Mouse (Mus musculus) megakaryocyte, adult 5-6 weeks (primary cell): Measurements from ENCODE around the gene Wipf3. TPM values are rescaled to one million over a fixed set of nuclear protein-coding genes. Genes with fewer than 3 reads are reported as not detected.

Experiments
- ATAC-seq: 2 replicates; pipeline ENCODE4 v1.8.0; 2016; ENCODE audit warnings: mild to moderate bottlenecking, inconsistent platforms; ENCODE audit not compliant: poor library complexity, severe bottlenecking
- total RNA-seq, 2 experiments: library from RNA; stranded (forward) in 1 of 2; stranded (reverse) in 1 of 2; fragments of 153-499, 151-499 nt in 1 of 2; fragments of 221-1000, 200-1000 nt in 1 of 2; gene quantifications; 2 replicates each; pipeline versions ENCODE4 v1.2.3 to v1.2.4; 2015 to 2017

Gene Wipf3
- total RNA-seq, 2 experiments from 2014 or later = 0.04 TPM; not detected in 1

GRCm38 (mm10) chr6:54516512-54517134 lies 87.2 kb downstream of the Wipf3 start:
- ATAC-seq = no peak

DNA sequence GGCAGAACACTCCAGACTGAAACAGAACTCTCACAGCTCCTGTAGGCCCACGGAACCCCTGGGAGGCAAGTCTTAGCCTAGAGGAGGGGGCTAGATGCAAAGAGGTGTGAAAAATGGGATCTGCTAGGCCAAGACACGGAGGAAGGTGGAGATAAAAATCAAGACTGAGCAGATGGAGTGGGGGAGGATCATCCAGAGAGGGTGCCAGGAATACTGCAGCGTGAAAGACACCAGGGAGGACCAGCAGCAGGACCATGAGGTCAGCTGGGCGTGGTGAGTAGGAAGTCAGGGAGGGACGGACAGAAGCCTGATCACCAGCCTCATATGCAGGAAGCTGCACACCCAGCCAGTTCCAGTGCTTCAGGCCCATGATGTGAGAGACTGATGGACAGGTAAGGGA lies 89.4 kb downstream of the Wipf3 start:
- no peak for ATAC-seq

- ATAC-seq = no peak
These were observed 99.3 kb downstream of the Wipf3 start for GRCm38 (mm10) chr6:54528666-54529065.

DNA sequence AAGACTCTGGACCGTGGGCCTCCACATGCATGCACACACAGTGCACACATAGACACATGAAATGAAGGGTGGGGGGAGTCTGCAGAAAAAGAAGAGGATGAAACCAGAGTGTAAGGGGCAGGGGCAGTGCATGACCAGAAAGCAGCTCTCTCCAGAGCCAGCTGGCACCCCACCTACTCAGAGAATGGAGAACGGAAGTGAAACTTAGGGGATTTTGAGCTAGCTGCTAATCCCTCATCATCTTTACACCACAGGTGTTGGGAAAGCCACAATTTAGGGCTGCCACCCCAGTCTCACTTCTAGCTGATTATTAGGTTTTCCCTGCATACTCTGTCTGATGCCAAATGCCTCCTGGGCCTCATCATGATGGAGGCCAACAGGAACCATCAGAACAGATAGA lies 100.8 kb downstream of the Wipf3 start:
- ATAC-seq = no peak

- ATAC-seq = no peak
These were observed 101.7 kb downstream of the Wipf3 start for GRCm38 (mm10) chr6:54531048-54531481.

DNA sequence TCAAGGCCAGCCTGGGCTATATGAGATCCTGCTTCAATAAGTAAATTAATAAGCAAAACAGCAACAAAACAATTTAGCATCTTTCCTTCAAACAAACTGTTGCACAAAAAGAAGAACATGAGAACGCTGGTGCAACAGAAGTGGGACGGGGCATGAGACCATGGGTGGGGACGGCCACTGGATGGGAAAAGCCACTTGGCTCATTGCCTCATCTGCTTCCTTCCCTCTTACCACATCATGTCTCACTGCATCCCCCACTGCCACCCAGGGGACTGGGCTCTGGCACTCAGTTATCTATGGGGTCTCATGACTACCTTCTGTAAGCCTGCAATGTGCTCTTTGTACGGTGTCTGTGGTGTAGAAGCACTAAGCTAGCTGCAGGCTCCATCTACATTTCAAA lies 106.1 kb downstream of the Wipf3 start:
- ATAC-seq = no peak

GRCm38 (mm10) chr6:54537053-54537452 lies 107.7 kb downstream of the Wipf3 start:
- no peak for ATAC-seq

DNA sequence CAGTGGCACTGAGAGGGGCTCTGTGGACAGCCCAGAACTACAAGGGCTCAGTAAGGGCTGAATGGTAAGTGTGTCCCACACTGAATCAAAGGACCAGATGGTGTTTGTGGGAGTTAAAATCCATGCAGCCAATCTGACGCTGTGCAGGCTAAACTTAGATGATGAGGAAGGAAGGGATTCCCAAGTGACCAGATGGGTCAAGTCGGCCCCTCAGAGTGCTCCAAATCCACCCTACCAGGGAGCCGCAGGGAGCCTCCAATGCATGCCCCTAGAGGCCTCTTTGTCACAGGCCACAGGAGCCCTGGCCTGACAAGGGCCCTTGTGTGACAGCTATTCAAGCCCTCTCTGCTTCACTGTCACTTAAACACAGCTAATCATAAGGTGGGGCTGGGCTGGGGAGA lies 109.4 kb downstream of the Wipf3 start:
- no peak for ATAC-seq

- ATAC-seq = no peak
These were observed 110.0 kb downstream of the Wipf3 start for GRCm38 (mm10) chr6:54539396-54539795.

GRCm38 (mm10) chr6:54540252-54540887 lies 111.0 kb downstream of the Wipf3 start:
- no peak for ATAC-seq

DNA sequence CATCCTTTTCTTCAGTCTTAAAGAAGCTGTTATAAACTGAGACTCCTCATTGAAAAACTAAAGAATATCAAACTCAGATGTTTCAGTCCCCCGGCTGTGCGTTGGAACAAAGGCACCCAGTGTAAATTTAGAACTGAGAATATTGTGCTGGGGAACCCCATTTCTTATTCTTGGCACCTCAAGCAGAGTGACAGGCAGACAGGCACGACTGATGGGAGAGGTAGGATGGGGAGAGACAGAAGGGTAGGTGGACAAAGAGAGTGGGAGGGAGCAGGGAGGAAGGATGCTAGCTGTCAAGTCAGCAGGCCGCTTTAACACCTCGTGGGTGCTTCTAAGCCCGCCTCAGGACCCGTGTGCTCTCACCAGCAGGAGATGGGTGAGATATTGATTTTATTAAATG lies 113.4 kb downstream of the Wipf3 start:
- no peak for ATAC-seq

GRCm38 (mm10) chr6:54543646-54544045 lies 114.2 kb downstream of the Wipf3 start:
- ATAC-seq = no peak

DNA sequence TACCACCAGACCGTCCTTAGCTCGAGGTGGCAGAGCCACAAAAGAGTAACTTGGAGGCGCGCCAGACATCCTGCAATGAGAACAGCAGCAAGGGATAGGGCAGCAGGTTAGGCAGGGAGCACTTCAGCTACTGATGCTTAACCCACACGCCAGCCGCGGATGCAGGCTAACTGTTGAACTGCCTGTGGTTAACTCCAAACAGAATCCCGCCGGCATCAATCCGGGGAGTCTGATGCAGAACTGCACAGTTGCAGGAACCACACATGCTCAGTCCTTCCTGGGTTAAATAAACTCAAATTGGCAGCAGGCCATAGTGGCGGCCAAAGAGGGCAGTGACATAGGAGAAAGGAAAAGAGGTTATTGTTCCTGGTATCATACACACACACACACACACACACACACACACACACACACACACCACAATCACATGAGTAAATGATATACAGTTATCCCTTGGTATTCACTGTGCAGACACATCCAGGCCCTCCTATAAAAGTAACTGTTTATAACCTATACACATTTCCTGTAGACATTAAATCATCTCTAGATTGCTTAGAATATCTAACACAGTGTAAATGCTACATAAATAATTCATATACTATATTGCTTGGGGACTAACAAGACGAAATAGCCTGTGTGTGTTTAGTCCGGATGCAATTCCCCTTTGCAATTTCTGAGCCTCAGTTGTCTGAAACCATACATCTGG lies 119.1 kb downstream of the Wipf3 start:
- ATAC-seq = no peak

GRCm38 (mm10) chr6:54549311-54549710 lies 119.9 kb downstream of the Wipf3 start:
- ATAC-seq = no peak

- no peak for ATAC-seq
These were observed 121.5 kb downstream of the Wipf3 start for GRCm38 (mm10) chr6:54550801-54551323.

DNA sequence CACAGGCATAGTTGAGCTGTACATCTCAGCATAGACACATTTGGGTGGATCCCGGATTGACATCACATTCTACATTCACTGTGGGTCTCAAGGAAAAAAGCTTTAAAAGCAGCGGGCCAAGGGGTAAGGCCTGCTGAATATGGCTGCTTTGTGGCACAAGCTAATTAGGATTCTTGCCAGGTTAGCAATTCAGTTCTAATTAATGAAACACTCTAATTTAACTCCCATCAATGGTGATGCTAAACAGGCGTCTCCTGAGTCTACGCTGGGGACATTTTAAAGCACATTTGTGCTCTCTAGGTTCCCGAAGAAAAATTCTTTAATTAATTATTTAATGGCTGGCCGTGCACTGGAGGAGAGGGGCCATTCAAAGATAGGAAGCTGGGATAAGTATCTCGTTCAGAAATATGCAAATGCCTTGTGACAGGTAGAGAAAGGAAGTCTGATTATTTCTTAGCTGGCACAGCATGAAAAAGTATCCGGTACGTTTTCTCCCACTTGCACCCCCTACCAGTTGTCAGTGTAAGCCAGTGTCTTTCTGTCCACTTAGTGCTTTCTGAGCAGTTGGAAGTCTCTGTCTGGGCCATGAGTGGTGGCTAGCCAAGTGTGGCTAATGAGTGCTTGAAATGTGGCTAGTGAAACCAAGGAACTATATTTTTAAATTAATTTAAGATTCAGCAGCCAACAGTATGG lies 123.5 kb downstream of the Wipf3 start:
- no peak for ATAC-seq

Other genes with a start within 250 kb of the Wipf3 start
- gene Prr15, start 103.8 kb upstream of the Wipf3 start, total RNA-seq (2015) = 0.27 TPM in 1 of 2 replicates, not detected in the other
- gene Prr15, start 103.8 kb upstream of the Wipf3 start, total RNA-seq (2017) = not detected in 2 replicates
- gene Scrn1, start 136.9 kb downstream of the Wipf3 start, total RNA-seq (2015) = not detected in 2 replicates
- not detected in 2 replicates for gene Scrn1, start 136.9 kb downstream of the Wipf3 start, total RNA-seq (2017)
- 1.4 and 1.8 TPM in 2 replicates for gene Plekha8, start 165.5 kb downstream of the Wipf3 start, total RNA-seq (2015)
- gene Plekha8, start 165.5 kb downstream of the Wipf3 start, total RNA-seq (2017) = 0.77 and 1.2 TPM in 2 replicates
- not detected in 2 replicates for gene Fkbp14, start 167.7 kb downstream of the Wipf3 start, total RNA-seq (2015)
- not detected in 2 replicates for gene Fkbp14, start 167.7 kb downstream of the Wipf3 start, total RNA-seq (2017)